Mouse (Mus musculus) kidney, adult 2 months (tissue): ENCODE measurements around the gene Rnf146. TPM values are rescaled to one million over a fixed set of nuclear protein-coding genes. Genes with fewer than 3 reads are reported as not detected.

ENCODE experiments used
- DNase-seq: peaks from one replicate; pipeline ENCODE4 v3.0.0; 2021
- H3K27ac ChIP-seq: fragments of 200-500 bp; 2 replicates; pipeline ENCODE4 v1.5.1; 2012; ENCODE audit warnings: low read depth, low read length, control low read depth, inconsistent platforms; ENCODE audit not compliant: insufficient read depth
- H3K27me3 ChIP-seq: fragments of 200-500 bp; replicated peaks from 2 replicates; pipeline ENCODE4 v1.6.1; 2012; ENCODE audit warnings: mild to moderate bottlenecking, moderate library complexity, low read length, inconsistent platforms; ENCODE audit not compliant: control insufficient read depth, insufficient read depth
- H3K36me3 ChIP-seq: fragments of 200-500 bp; 2 replicates; pipeline ENCODE4 v1.6.1; 2012; ENCODE audit warnings: mild to moderate bottlenecking, moderate library complexity, low read length, inconsistent platforms; ENCODE audit not compliant: control insufficient read depth, insufficient read depth
- H3K4me1 ChIP-seq: fragments of 200-500 bp; 2 replicates; pipeline ENCODE4 v1.6.1; 2011; ENCODE audit warnings: low read length; ENCODE audit not compliant: control insufficient read depth, insufficient read depth
- H3K4me3 ChIP-seq: fragments of 200-500 bp; 2 replicates; pipeline ENCODE4 v1.5.1; 2011; ENCODE audit warnings: mild to moderate bottlenecking, low read depth, low read length, control low read depth; ENCODE audit not compliant: insufficient read depth
- CTCF ChIP-seq: fragments of 200-500 bp; conservative IDR thresholded peaks from 2 replicates; pipeline ENCODE4 v1.5.1; 2011; ENCODE audit warnings: low read depth, mild to moderate bottlenecking, control low read depth, low read length, moderate library complexity, mixed read lengths; ENCODE audit not compliant: insufficient read depth, insufficient read length
- POLR2A ChIP-seq: fragments of 200-500 bp; IDR thresholded peaks from one replicate; pipeline ENCODE4 v1.6.1; 2011; ENCODE audit warnings: low read depth, low read length, control low read depth
- WGBS: fragments of 180-500 bp; shearing (Covaris S2); methylation state at CpG from one replicate; pipeline ENCODE4 v1.1.7; 2018; 5-methylcytosine and 5-hydroxymethylcytosine counted together
- polyA plus RNA-seq: library from polyadenylated mRNA; depleted of rRNA; stranded (reverse); fragments of >200 nt; gene quantifications from 2 replicates; pipeline ENCODE4 v1.2.3, GENCODE M21; 2012; rRNA removed

Gene Rnf146
- polyA plus RNA-seq, 1 experiment: 23.6 TPM

GRCm38 (mm10) chr10:29324817-29325216 is 37.4 kb downstream of the Rnf146 start:
- Histone ChIP-seq H3K36me3 (no peaks in the 10 kb centered on the region), H3K27ac (no peak overlapping the region), H3K27me3 (no peaks in the 10 kb centered on the region), H3K4me3 (no peak overlapping the region), H3K4me1 (no peaks in the 10 kb centered on the region)
- no peak for DNase-seq
- no peak for TF ChIP-seq POLR2A
- no peak for TF ChIP-seq CTCF
- 88% methylated on average over 2 of the region's 2 CpGs for WGBS

DNA sequence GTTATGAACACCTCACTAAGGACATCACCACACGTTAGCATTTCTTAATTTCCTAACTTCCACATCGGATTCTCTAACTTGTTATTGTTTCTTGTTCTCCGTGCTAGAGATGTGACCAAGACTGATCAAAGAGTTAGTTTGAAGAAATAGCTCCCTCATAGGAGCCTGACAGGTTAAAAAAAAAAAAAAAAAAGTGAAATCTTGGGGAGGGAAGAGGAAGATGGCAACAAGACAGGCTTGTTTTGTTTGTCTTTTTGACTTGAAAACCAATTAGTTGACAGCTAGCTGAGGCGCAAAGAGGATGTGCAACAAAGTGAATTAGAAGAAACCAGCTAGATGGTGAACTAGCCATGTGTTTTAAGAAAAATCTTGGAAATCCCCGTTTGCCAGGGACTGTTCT is 48.3 kb downstream of the Rnf146 start:
- TF ChIP-seq POLR2A (no peak), CTCF (no peak)

DNA sequence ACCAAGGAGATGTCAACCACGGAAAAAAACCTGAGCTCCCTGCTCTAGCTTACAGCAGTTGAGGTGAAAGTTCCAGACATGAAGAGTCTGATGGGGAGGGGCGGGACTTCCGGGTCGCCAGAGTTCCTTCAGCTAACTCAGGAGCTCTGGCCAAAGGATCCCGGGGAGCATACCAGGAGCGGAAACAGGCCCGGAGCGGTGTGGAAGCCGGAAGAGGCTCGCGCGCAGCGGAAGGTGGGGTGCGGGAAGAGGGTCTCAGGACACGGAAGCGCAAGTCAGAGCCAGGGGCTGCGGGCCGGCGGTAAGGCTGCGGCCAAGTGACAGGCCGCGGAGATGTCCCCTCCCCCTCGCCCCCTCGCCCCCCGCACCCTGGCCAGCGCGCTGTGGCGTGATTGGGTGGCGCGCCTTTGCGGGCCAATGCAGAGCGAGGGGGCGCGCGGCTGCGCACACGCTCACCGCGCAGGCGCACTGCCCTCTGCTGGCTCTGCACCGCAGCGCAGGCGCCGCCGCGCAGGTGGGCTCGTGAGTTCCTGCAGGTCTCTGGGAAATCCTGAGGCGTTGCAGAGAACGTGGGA is 49.1 kb downstream of the Rnf146 start, which contains the start of gene Echdc1:
Echdc1 (plus strand) TSS at position 103 of the 575 bp plus-strand sequence.
- Histone ChIP-seq H3K27ac (peak within 1 kb of the TSS; percentile 91), H3K27me3 (no peaks in the 10 kb centered on the region), H3K4me3 (peak within 1 kb of the TSS; percentile 88), H3K36me3 (no peaks in the 10 kb centered on the region), H3K4me1 (0 out of 2 replicates have a peak, but pooled peaks cover 2% of the 10 kb centered on the region)
- peak; percentile 94 for DNase-seq
- TF ChIP-seq CTCF (peak; percentile 84), POLR2A (no peak)
- WGBS: under 1% methylated on average over 49 of the region's 49 CpGs

More for the DNA sequence above, 48.3 kb downstream of the Rnf146 start:
- H3K4me1 ChIP-seq: 0 out of 2 replicates have a peak, but pooled peaks cover 2% of the 10 kb centered on the region
- H3K27me3 ChIP-seq: no peaks in the 10 kb centered on the region
- DNase-seq: no peak
- H3K36me3 ChIP-seq: no peaks in the 10 kb centered on the region
- WGBS: 20% methylated on average over 5 of the region's 5 CpGs
- H3K27ac ChIP-seq: no peak overlapping the region
- peak overlapping the region; percentile 88; the same call in 1 of the 2 replicates for H3K4me3 ChIP-seq

GRCm38 (mm10) chr10:29311480-29312219 is 50.6 kb downstream of the Rnf146 start:
- DNase-seq: no peak
- TF ChIP-seq CTCF (no peak), POLR2A (no peak)
- H3K36me3 ChIP-seq: no peaks in the 10 kb centered on the region
- H3K27ac ChIP-seq: no peak overlapping the region
- H3K27me3 ChIP-seq: no peaks in the 10 kb centered on the region
- 0 out of 2 replicates have a peak, but pooled peaks cover 2% of the 10 kb centered on the region for H3K4me1 ChIP-seq
- no peak overlapping the region for H3K4me3 ChIP-seq
- whole genome bisulfite sequencing: 63% methylated on average over 4 of the region's 4 CpGs

- no peak overlapping the region for H3K27ac ChIP-seq
- 75% methylated on average over 4 of the region's 4 CpGs for WGBS
- peak; percentile 46 for DNase-seq
Observed at GRCm38 (mm10) chr10:29302230-29302629, 60.0 kb downstream of the Rnf146 start.

More at GRCm38 (mm10) chr10:29302230-29302629, 60.0 kb downstream of the Rnf146 start:
- Histone ChIP-seq H3K27me3 (no peaks in the 10 kb centered on the region), H3K4me3 (no peak overlapping the region), H3K4me1 (peaks cover 7% of the 10 kb centered on the region; the same call in 1 of the 2 replicates), H3K36me3 (no peaks in the 10 kb centered on the region)
- TF ChIP-seq POLR2A (no peak), CTCF (no peak)

Other genes with a start within 250 kb of the Rnf146 start
- 0.09 and 0.12 TPM in 2 replicates for gene Soga3, start 218.6 kb downstream of the Rnf146 start, polyA plus RNA-seq
- gene Gm49353, start 163.5 kb downstream of the Rnf146 start, polyA plus RNA-seq: not detected in 2 replicates
- gene 9330159F19Rik, start 150.8 kb downstream of the Rnf146 start, polyA plus RNA-seq: 0.09 and 0.11 TPM in 2 replicates
- gene Echdc1, start 49.3 kb downstream of the Rnf146 start, polyA plus RNA-seq: 15.3 and 24.4 TPM in 2 replicates
- 0.43 and 0.59 TPM in 2 replicates for gene Rspo3, start 173.4 kb upstream of the Rnf146 start, polyA plus RNA-seq